Mouse (Mus musculus) intestine, postnatal 0 days (tissue): ENCODE data around the gene Rab11fip5. TPM values are rescaled to one million over a fixed set of nuclear protein-coding genes. Genes with fewer than 3 reads are reported as not detected.

Source experiments
- ATAC-seq: fragments of 200-750 bp; cut with Nextera tagmentation; 2 replicates; pipeline ENCODE4 v1.8.0; 2017; ENCODE audit warnings: mild to moderate bottlenecking, moderate TSS enrichment, moderate library complexity
- H3K27ac ChIP-seq: fragments of 300-500 bp; sonication (generic); 2 replicates; pipeline ENCODE4 v1.5.1; 2014; ENCODE audit warnings: mild to moderate bottlenecking, low read depth, low read length, moderate library complexity
- H3K27me3 ChIP-seq: fragments of 300-500 bp; sonication (generic); replicated peaks from 2 replicates; pipeline ENCODE4 v1.6.1; 2014; ENCODE audit warnings: low read length, mixed read lengths; ENCODE audit not compliant: control insufficient read depth, insufficient read depth
- H3K36me3 ChIP-seq: fragments of 300-500 bp; sonication (generic); 2 replicates; pipeline ENCODE4 v1.6.1; 2014; ENCODE audit warnings: mild to moderate bottlenecking, moderate library complexity; ENCODE audit not compliant: control insufficient read depth, insufficient read depth
- H3K4me1 ChIP-seq: fragments of 300-500 bp; sonication (generic); replicated peaks from 2 replicates; pipeline ENCODE4 v1.6.1; 2014; ENCODE audit warnings: antibody characterized with exemption, low read length, mixed read lengths; ENCODE audit not compliant: control insufficient read depth, insufficient read depth
- H3K4me2 ChIP-seq: fragments of 300-500 bp; sonication (generic); replicated peaks from 2 replicates; pipeline ENCODE4 v1.6.1; 2014; ENCODE audit warnings: low read depth, mild to moderate bottlenecking, moderate library complexity
- H3K4me3 ChIP-seq: fragments of 300-500 bp; sonication (generic); 2 replicates; pipeline ENCODE4 v1.5.1; 2014; ENCODE audit warnings: low read depth, low read length
- H3K9ac ChIP-seq: fragments of 300-500 bp; sonication (generic); 2 replicates; pipeline ENCODE4 v1.6.1; 2014; ENCODE audit warnings: mild to moderate bottlenecking, low read depth, low read length
- H3K9me3 ChIP-seq: fragments of 300-500 bp; sonication (generic); 2 replicates; pipeline ENCODE4 v1.6.1; 2016; ENCODE audit warnings: mixed run types; ENCODE audit not compliant: control insufficient read depth
- CTCF ChIP-seq: sonication (generic); IDR thresholded peaks from 2 replicates; pipeline ENCODE4 v1.5.1; 2016; ENCODE audit warnings: low read depth, mild to moderate bottlenecking, control low read depth, antibody characterized with exemption, moderate library complexity
- WGBS: fragments of 180-500 bp; shearing (Covaris S2); extraction: QIAGEN DNeasy Blood & Tissue Kit; methylation state at CpG from one replicate; pipeline ENCODE4 v1.1.7; 2014; 5-methylcytosine and 5-hydroxymethylcytosine counted together
- microRNA-seq: library from miRNA; unstranded; fragments of <30 nt; microRNA quantifications from one replicate; pipeline ENCODE4, GENCODE M21; 2016
- polyA plus RNA-seq: library from polyadenylated mRNA; unstranded; fragments of >200 nt; fragmentation: Nextera tagmentation; extraction: Ambion mirVana; gene quantifications from 2 replicates; pipeline ENCODE4 v1.2.1, GENCODE M21; 2015

Gene Rab11fip5
- polyA plus RNA-seq, 1 experiment from 2014 or later = 30.5 TPM

GRCm38 (mm10) chr6:85290869-85291824 lies 83.3 kb downstream of the Rab11fip5 start:
- Histone ChIP-seq H3K27me3 (no peaks in the 10 kb centered on the region), H3K36me3 (no peaks in the 10 kb centered on the region), H3K4me3 (no peak overlapping the region), H3K4me1 (no peaks in the 10 kb centered on the region), H3K9ac (no peak overlapping the region), H3K4me2 (no peak overlapping the region), H3K27ac (no peak overlapping the region), H3K9me3 (no peaks in the 10 kb centered on the region)
- ATAC-seq = no peak
- 81% methylated on average over 16 of the region's 16 CpGs for WGBS
- peak; percentile 60 for TF ChIP-seq CTCF

DNA sequence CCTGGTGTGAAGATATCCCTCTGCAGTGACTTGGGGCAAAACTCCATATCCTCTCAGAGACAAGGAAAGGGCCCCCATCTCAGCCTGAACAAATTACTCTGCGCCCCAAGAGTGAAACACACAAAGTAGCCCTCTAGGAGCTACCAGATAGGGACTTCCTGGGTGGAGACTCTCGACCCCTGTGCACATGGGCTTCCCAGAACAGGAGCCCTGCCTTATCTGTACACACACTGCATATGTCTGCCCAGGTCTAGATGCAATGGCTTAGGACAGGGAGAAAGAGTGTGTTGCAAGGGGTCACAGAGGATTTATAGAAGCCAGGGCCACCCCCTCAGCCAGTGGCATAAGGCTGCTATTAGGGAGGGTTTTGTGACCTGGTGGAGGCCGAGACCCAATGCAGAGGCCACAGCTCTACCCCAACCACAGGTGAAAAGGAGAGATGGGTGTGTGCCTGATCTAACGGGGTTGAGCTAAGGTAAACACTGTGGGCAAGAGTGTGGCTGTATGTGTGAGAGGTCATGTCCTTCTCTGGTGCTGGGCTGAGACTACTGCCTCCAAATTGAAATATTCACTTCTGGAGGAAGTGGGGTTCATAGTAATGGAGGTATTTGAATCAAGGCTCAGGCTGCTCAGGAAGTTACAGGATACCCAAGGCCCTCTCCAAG lies 86.1 kb downstream of the Rab11fip5 start:
- H3K9me3 ChIP-seq = no peaks in the 10 kb centered on the region
- no peak overlapping the region for H3K27ac ChIP-seq
- no peak overlapping the region for H3K9ac ChIP-seq
- TF ChIP-seq CTCF = no peak
- H3K27me3 ChIP-seq = no peaks in the 10 kb centered on the region
- H3K4me1 ChIP-seq = no peaks in the 10 kb centered on the region
- ATAC-seq = no peak
- H3K4me2 ChIP-seq = no peak overlapping the region
- 64% methylated on average over 4 of the region's 4 CpGs for WGBS
- H3K36me3 ChIP-seq = no peaks in the 10 kb centered on the region
- no peak overlapping the region for H3K4me3 ChIP-seq

- Histone ChIP-seq H3K9me3 (no peaks in the 10 kb centered on the region), H3K4me2 (no peak overlapping the region), H3K9ac (no peak overlapping the region), H3K36me3 (no peaks in the 10 kb centered on the region), H3K4me3 (no peak overlapping the region), H3K4me1 (no peaks in the 10 kb centered on the region), H3K27me3 (no peaks in the 10 kb centered on the region), H3K27ac (no peak overlapping the region)
- ATAC-seq = no peak
- no peak for TF ChIP-seq CTCF
- WGBS = 80% methylated on average over 13 of the region's 13 CpGs
Measured at GRCm38 (mm10) chr6:85286283-85287047, 88.0 kb downstream of the Rab11fip5 start.

Small RNAs within 50 kb of the gene (microRNA-seq; reads per million reads assigned to microRNA genes)
- gene Mir705 = not detected

Other genes starting within 250 kb of the Rab11fip5 start
- 66.2 and 70.7 TPM in 2 replicates for gene Spr, start 236.9 kb downstream of the Rab11fip5 start, polyA plus RNA-seq
- not detected in 2 replicates for gene Emx1, start 187.2 kb downstream of the Rab11fip5 start, polyA plus RNA-seq
- 3.2 and 3.4 TPM in 2 replicates for gene Sfxn5, start 41.2 kb downstream of the Rab11fip5 start, polyA plus RNA-seq
- not detected in 2 replicates for gene Noto, start 49.3 kb upstream of the Rab11fip5 start, polyA plus RNA-seq
- 10.1 and 10.9 TPM in 2 replicates for gene Smyd5, start 57.4 kb upstream of the Rab11fip5 start, polyA plus RNA-seq
- gene Cct7, start 76.9 kb upstream of the Rab11fip5 start, polyA plus RNA-seq = 152 and 159 TPM in 2 replicates
- 23.2 and 23.7 TPM in 2 replicates for gene Pradc1, start 77.3 kb upstream of the Rab11fip5 start, polyA plus RNA-seq
- gene Fbxo41, start 128.4 kb upstream of the Rab11fip5 start, polyA plus RNA-seq = 0.09 and 0.10 TPM in 2 replicates
- gene Egr4, start 139.0 kb upstream of the Rab11fip5 start, polyA plus RNA-seq = not detected in 2 replicates
- 0.92 and 1.1 TPM in 2 replicates for gene Alms1, start 212.9 kb upstream of the Rab11fip5 start, polyA plus RNA-seq